Mouse (Mus musculus) limb, embryonic 11.5 days (tissue): Measurements from ENCODE around the gene Afap1. TPM values are rescaled to one million over a fixed set of nuclear protein-coding genes. Genes with fewer than 3 reads are reported as not detected.

Experiments used
- ATAC-seq: fragments of 200-750 bp; cut with Nextera tagmentation; 2 replicates; pipeline ENCODE4 v1.8.0; 2017; ENCODE audit warnings: low read depth; ENCODE audit not compliant: insufficient number of reproducible peaks, low FRiP score, low TSS enrichment
- DNase-seq: peaks from one replicate; pipeline ENCODE4 v3.0.0-alpha.2; 2015; ENCODE audit warnings: low spot score
- H3K27ac ChIP-seq: fragments of 300-500 bp; sonication (generic); replicated peaks from 2 replicates; pipeline ENCODE4 v1.5.1; 2014; ENCODE audit warnings: low read depth, mild to moderate bottlenecking, low read length
- H3K27me3 ChIP-seq: fragments of 300-500 bp; sonication (generic); 2 replicates; pipeline ENCODE4 v1.6.1; 2014; ENCODE audit warnings: mild to moderate bottlenecking, low read length, mixed read lengths; ENCODE audit not compliant: control insufficient read depth, insufficient read depth
- H3K36me3 ChIP-seq: fragments of 300-500 bp; sonication (generic); 2 replicates; pipeline ENCODE4 v1.6.1; 2014; ENCODE audit warnings: mild to moderate bottlenecking, low read length, moderate library complexity, mixed read lengths; ENCODE audit not compliant: control insufficient read depth, insufficient read depth
- H3K4me1 ChIP-seq: fragments of 300-500 bp; sonication (generic); 2 replicates; pipeline ENCODE4 v1.6.1; 2014; ENCODE audit warnings: low read length, mixed read lengths; ENCODE audit not compliant: control insufficient read depth, insufficient read depth
- H3K4me2 ChIP-seq: fragments of 300-500 bp; sonication (generic); 2 replicates; pipeline ENCODE4 v1.6.1; 2014; ENCODE audit warnings: low read depth, mild to moderate bottlenecking, moderate library complexity; ENCODE audit not compliant: severe bottlenecking
- H3K4me3 ChIP-seq: fragments of 300-500 bp; sonication (generic); 2 replicates; pipeline ENCODE4 v1.5.1; 2014; ENCODE audit warnings: low read depth, low read length
- H3K9ac ChIP-seq: fragments of 300-500 bp; sonication (generic); 2 replicates; pipeline ENCODE4 v1.6.1; 2014; ENCODE audit warnings: mild to moderate bottlenecking, low read length
- H3K9me3 ChIP-seq: fragments of 300-500 bp; sonication (generic); 2 replicates; pipeline ENCODE4 v1.6.1; 2016; ENCODE audit warnings: low read length; ENCODE audit not compliant: control insufficient read depth
- WGBS: fragments of 180-500 bp; shearing (Covaris S2); extraction: QIAGEN DNeasy Blood & Tissue Kit; methylation state at CpG from one replicate; pipeline ENCODE4 v1.1.7; 2014; 5-methylcytosine and 5-hydroxymethylcytosine counted together
- polyA plus RNA-seq: library from polyadenylated mRNA; unstranded; fragments of >200 nt; fragmentation: Nextera tagmentation; extraction: Ambion mirVana; gene quantifications from 2 replicates; pipeline ENCODE4 v1.2.1, GENCODE M21; 2014

Afap1 gene
- 13.7 and 15.8 TPM in 2 replicates for polyA plus RNA-seq

DNA sequence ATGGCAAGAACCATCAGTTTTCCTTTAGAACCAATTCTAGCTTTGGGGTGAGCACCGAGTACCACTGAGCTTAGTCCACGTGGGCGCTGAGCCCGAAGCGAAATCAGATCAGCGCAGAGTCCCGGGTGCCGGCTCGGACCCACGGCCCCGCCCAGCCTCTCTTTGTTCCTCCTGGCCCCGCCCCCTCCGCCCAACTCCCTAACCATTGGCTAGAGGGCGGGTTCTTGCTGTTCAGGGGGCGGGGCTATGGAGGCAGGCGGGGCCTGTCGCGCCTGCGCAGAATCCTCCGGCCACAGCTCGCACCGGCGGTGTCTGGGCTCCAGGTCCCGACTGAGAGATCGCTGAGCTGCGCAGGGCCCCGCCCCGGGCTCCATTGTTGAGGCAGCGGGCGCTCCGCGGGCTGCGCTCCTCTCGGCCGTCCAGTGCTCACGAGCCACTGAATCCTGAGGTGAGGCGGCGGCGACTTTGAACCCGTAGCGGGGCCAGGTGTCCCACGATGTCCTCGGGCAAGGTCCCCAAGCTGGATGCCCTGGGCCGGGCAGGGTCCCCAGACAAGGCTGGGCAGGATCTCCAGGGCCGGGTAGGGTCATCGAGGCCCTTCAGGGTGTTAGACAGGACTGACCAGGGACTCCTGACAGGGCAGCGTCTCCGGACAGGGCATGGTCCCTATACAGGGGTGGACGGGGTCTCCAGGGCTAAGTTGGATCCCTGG is at the start of gene Afap1:
Gene Afap1, plus strand, starts transcription at position 227 of the 712 bp plus-strand sequence.
- DNase-seq (peak; percentile 99), ATAC-seq (peak; percentile 93)
- peaks cover 6% of the 10 kb centered on the region; the same call in 1 of the 2 replicates for H3K4me1 ChIP-seq
- H3K27ac ChIP-seq = no peak within 1 kb of the TSS
- H3K9me3 ChIP-seq = no peaks in the 10 kb centered on the region
- peak within 1 kb of the TSS; percentile 98 for H3K4me2 ChIP-seq
- H3K36me3 ChIP-seq = no peaks in the 10 kb centered on the region
- peak within 1 kb of the TSS; percentile 91 for H3K4me3 ChIP-seq
- H3K9ac ChIP-seq = peak within 1 kb of the TSS; percentile 91
- WGBS = under 1% methylated on average over 49 of the region's 49 CpGs
- H3K27me3 ChIP-seq = 0 out of 2 replicates have a peak, but pooled peaks cover 3% of the 10 kb centered on the region

DNA sequence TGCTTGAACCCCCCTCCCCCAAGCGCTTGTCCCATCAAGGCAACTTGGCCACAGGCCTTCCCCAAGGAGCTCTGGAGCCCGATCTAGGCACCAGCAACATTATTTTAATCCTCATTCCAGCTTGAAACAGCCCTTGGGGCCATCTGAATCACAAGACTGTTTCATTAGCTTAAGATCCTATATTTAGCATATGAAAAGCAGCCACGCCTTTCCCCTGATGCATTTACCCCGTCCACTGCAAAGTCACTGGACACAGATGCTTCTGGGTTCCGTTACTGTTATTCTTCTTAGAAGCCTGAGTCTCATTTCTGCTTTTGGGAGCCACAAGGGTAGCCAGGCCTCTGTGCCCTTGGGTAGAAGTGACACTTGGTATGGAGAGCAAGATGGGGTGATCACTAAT is 41.6 kb upstream of the Afap1 start:
- Histone ChIP-seq H3K27me3 (no peaks in the 10 kb centered on the region; the same call in 1 of the 2 replicates), H3K4me1 (no peaks in the 10 kb centered on the region), H3K27ac (no peak overlapping the region), H3K9ac (no peak overlapping the region), H3K36me3 (no peaks in the 10 kb centered on the region), H3K4me2 (no peak overlapping the region), H3K9me3 (no peaks in the 10 kb centered on the region), H3K4me3 (no peak overlapping the region)
- no peak for ATAC-seq
- no peak for DNase-seq
- WGBS = 76% methylated on average over 5 of the region's 5 CpGs

DNA sequence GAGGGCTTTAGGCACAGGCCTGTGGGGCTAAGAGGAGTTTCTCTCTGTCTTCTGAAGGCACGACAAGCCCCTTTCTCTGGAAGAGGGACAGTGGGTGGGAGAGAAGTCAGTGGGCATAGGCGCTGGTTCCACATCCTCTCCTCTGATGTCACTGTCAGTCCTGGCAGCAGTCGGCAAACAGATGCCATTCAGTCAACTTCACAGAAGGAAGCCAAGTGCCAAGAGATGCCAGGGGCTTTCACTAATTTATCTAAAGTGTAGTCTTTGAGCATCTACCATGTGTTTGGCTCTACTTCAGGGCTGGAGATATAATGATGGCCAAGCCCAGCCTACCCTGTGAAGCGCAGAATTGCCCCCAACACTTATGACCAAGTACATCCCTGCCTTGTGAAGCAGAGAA is 39.7 kb upstream of the Afap1 start:
- Histone ChIP-seq H3K9ac (no peak overlapping the region), H3K36me3 (no peaks in the 10 kb centered on the region), H3K27ac (no peak overlapping the region), H3K27me3 (no peaks in the 10 kb centered on the region; the same call in 1 of the 2 replicates), H3K4me3 (no peak overlapping the region), H3K9me3 (no peaks in the 10 kb centered on the region), H3K4me2 (no peak overlapping the region), H3K4me1 (no peaks in the 10 kb centered on the region)
- WGBS = 90% methylated on average over 4 of the region's 4 CpGs
- no peak for DNase-seq
- no peak for ATAC-seq

DNA sequence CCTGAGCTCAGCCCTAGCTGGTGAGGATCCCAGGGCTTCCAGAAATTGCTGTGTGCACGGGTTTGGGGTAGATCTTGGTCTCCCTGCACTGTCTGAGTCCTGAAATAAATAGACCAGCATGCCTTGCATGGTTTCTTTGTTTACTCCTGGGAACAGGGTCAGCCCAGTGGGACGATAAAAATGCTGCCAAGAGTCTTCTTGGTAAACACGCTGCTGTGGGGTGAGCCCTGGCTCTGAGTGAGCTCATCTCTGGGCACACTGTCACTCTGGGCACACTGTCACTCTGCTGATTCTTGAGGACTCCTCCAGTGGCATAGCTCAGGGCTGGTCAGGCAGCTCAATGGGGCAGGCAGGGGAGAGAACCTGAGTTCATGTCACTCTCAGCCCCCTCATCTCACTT is 36.9 kb upstream of the Afap1 start:
- Histone ChIP-seq H3K4me2 (no peak overlapping the region), H3K4me1 (no peaks in the 10 kb centered on the region), H3K4me3 (no peak overlapping the region), H3K9me3 (no peaks in the 10 kb centered on the region), H3K27me3 (0 out of 2 replicates have a peak, but pooled peaks cover 2% of the 10 kb centered on the region), H3K27ac (no peak overlapping the region), H3K36me3 (no peaks in the 10 kb centered on the region), H3K9ac (no peak overlapping the region)
- DNase-seq (no peak), ATAC-seq (no peak)
- 64% methylated on average over 3 of the region's 3 CpGs for WGBS

DNA sequence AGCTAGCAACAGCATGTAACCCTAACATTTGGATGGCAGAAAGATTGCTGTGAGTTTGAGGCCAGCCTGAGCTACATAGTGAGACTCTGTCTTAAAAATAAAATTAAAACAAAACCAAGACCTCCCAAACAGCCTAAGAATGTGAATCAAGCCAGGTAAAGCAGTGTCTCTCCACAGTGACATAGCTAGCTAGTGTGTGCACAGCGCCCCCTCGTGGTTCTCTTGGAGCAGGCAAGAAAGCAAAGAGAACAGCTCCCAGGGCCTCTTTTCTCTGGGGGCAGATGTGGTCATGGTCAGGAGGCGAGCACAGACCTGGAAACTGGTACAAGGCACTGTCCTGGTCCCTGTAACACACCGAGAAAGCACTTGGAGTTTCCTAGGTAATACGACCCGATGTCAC is 35.0 kb upstream of the Afap1 start:
- Histone ChIP-seq H3K9me3 (no peaks in the 10 kb centered on the region), H3K27me3 (0 out of 2 replicates have a peak, but pooled peaks cover 2% of the 10 kb centered on the region), H3K27ac (no peak overlapping the region), H3K4me1 (no peaks in the 10 kb centered on the region), H3K9ac (no peak overlapping the region), H3K4me3 (no peak overlapping the region), H3K4me2 (no peak overlapping the region), H3K36me3 (no peaks in the 10 kb centered on the region)
- DNase-seq = peak; percentile 91
- WGBS = 21% methylated on average over 6 of the region's 6 CpGs
- 0 out of 2 replicates have a peak, but pooled peaks have one; percentile 35 for ATAC-seq

DNA sequence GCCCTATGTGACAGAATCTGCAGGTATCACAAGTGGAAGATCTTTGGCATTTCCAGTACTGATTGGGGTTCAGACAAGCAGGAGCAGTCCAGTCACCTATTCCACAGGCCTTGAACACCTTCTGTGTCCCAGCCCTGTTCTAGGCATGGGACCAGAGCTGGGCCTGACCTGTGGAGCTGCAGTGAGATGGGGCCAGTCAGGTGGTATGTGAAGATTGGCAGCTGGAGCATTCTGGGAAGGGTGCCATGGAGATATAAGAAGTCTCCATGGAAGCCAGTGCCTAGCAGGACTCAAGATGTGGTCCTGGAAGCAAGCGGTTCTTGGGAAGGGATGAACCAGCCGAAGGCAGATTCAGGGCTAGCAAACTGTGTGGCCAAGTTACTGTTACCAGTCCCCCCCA is 31.7 kb upstream of the Afap1 start:
- Histone ChIP-seq H3K36me3 (no peaks in the 10 kb centered on the region), H3K9me3 (no peaks in the 10 kb centered on the region), H3K4me3 (no peak overlapping the region), H3K27me3 (0 out of 2 replicates have a peak, but pooled peaks cover 2% of the 10 kb centered on the region), H3K4me2 (no peak overlapping the region), H3K9ac (no peak overlapping the region), H3K4me1 (no peaks in the 10 kb centered on the region), H3K27ac (no peak overlapping the region)
- no peak for DNase-seq
- ATAC-seq = no peak
- WGBS = 92% methylated on average over 2 of the region's 2 CpGs

DNA sequence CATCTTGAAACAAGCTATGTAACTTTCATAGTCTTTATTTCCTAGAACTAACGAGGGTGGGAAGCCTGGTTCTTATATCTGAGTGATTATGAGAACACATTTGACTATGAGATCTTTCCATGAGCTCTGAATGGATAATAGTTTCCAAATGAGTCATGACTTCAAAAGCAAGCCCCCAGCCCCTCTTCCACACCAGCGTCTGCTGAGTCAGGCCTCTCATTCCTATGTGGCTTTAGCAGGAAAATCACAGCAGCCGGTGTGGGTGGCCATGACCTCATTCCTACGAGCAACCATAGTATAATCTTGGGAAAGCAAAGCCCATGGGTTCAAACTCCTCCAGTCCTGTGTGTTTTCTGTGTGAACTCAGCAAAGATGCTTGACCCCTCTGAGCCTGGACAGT is 23.1 kb upstream of the Afap1 start:
- H3K9ac ChIP-seq = no peak overlapping the region
- no peaks in the 10 kb centered on the region for H3K4me1 ChIP-seq
- no peak overlapping the region for H3K4me2 ChIP-seq
- H3K4me3 ChIP-seq = no peak overlapping the region
- 68% methylated on average over 4 of the region's 4 CpGs for WGBS
- H3K27me3 ChIP-seq = no peaks in the 10 kb centered on the region
- H3K27ac ChIP-seq = no peak overlapping the region
- DNase-seq (no peak), ATAC-seq (no peak)
- no peaks in the 10 kb centered on the region for H3K9me3 ChIP-seq
- H3K36me3 ChIP-seq = no peaks in the 10 kb centered on the region

DNA sequence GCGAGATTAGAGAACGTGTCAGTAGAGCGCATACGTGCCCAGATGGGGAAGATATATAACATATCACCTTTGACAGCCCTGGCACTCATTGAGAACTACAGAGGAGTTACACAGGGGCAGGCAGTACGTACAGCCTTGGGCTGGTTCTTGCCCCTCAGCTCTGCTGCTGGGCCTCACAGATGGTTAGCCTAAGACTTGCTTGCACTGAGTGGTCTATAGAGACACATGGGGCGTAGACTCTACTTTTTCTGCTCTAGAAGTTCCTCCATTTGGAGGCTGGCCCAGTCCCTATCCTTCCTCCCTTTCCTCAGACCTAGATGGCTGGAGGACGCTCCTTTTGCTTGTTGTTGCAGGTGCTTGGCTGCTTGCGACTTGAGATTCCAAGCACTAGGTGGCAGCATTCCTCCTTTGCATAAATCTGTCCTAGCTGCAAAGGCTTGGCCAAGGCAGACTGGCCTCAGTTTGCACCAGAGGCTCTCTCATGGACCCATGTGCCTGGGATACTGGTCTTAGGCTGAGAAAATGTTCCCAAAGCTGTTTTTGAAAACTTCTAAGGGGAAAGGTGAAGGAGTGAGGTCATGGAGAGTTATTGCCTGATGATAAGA is 22.6 kb upstream of the Afap1 start:
- H3K9me3 ChIP-seq = no peaks in the 10 kb centered on the region
- H3K27ac ChIP-seq = no peak overlapping the region
- ATAC-seq (peak; percentile 67; the same call in 1 of the 2 replicates), DNase-seq (peak; percentile 81)
- H3K36me3 ChIP-seq = no peaks in the 10 kb centered on the region
- no peak overlapping the region for H3K4me2 ChIP-seq
- H3K4me1 ChIP-seq = no peaks in the 10 kb centered on the region
- 59% methylated on average over 8 of the region's 8 CpGs for WGBS
- H3K27me3 ChIP-seq = no peaks in the 10 kb centered on the region
- H3K9ac ChIP-seq = no peak overlapping the region
- H3K4me3 ChIP-seq = no peak overlapping the region
